Mouse (Mus musculus) forebrain, embryonic 10.5 days (tissue): ENCODE data around the gene Rbl1. TPM values are rescaled to one million over a fixed set of nuclear protein-coding genes. Genes with fewer than 3 reads are reported as not detected.
"Not testable (repeated sequence)": the region's sequence is repeated elsewhere in the genome, so short reads cannot be mapped to it uniquely, and the experiment has no call there.

Experiments used
- DNase-seq: peaks from one replicate; pipeline ENCODE4 v3.0.0-alpha.2; 2017; ENCODE audit warnings: low spot score; ENCODE audit errors: extremely low spot score
- H3K27ac ChIP-seq: fragments of 300-500 bp; sonication (generic); 2 replicates; pipeline ENCODE4 v1.5.1; 2016; ENCODE audit warnings: mild to moderate bottlenecking
- H3K27me3 ChIP-seq: fragments of 300-500 bp; sonication (generic); 2 replicates; pipeline ENCODE4 v1.6.1; 2016; ENCODE audit warnings: mild to moderate bottlenecking; ENCODE audit not compliant: poor library complexity, severe bottlenecking
- H3K36me3 ChIP-seq: fragments of 300-500 bp; sonication (generic); replicated peaks from 2 replicates; pipeline ENCODE4 v1.6.1; 2016; ENCODE audit warnings: mild to moderate bottlenecking, moderate library complexity
- H3K4me1 ChIP-seq: fragments of 300-500 bp; sonication (generic); 2 replicates; pipeline ENCODE4 v1.6.1; 2016
- H3K4me3 ChIP-seq: fragments of 300-500 bp; sonication (generic); 2 replicates; pipeline ENCODE4 v1.5.1; 2016; ENCODE audit warnings: mild to moderate bottlenecking, moderate library complexity
- H3K9me3 ChIP-seq: fragments of 300-500 bp; sonication (generic); 2 replicates; pipeline ENCODE4 v1.6.1; 2016; ENCODE audit warnings: mild to moderate bottlenecking, moderate library complexity
- WGBS: fragments of 180-500 bp; shearing (Covaris S2); methylation state at CpG from one replicate; pipeline ENCODE4 v1.1.7; 2016; 5-methylcytosine and 5-hydroxymethylcytosine counted together
- polyA plus RNA-seq: library from polyadenylated mRNA; unstranded; fragments of >200 nt; fragmentation: Nextera tagmentation; extraction: Ambion mirVana; gene quantifications from 2 replicates; pipeline ENCODE4 v1.2.1, GENCODE M21; 2016

Gene Rbl1
- polyA plus RNA-seq, 1 experiment from 2014 or later = 30.5 TPM

- Histone ChIP-seq H3K36me3 (peaks cover 84% of the 10 kb centered on the region), H3K4me1 (peaks cover 15% of the 10 kb centered on the region), H3K9me3 (peaks cover 10% of the 10 kb centered on the region; the same call in 1 of the 2 replicates)
- 97% methylated on average over 11 of the region's 11 CpGs for WGBS
- DNase-seq, H3K27ac ChIP-seq, H3K27me3 ChIP-seq, H3K4me3 ChIP-seq: not testable (repeated sequence)
Observed at GRCm38 (mm10) chr2:157198405-157198804, 5.9 kb downstream of the Rbl1 start.

GRCm38 (mm10) chr2:157190651-157191050 lies 13.7 kb downstream of the Rbl1 start:
- Histone ChIP-seq H3K36me3 (peaks cover 100% of the 10 kb centered on the region), H3K4me1 (no peaks in the 10 kb centered on the region), H3K27ac (no peak overlapping the region), H3K27me3 (no peaks in the 10 kb centered on the region), H3K9me3 (no peaks in the 10 kb centered on the region), H3K4me3 (no peak overlapping the region)
- DNase-seq = no peak
- 91% methylated on average over 4 of the region's 4 CpGs for WGBS

- no peak for DNase-seq
- Histone ChIP-seq H3K36me3 (peaks cover 99% of the 10 kb centered on the region), H3K4me3 (no peak overlapping the region), H3K9me3 (no peaks in the 10 kb centered on the region), H3K27ac (no peak overlapping the region), H3K4me1 (no peaks in the 10 kb centered on the region), H3K27me3 (no peaks in the 10 kb centered on the region)
- 95% methylated on average over 4 of the region's 4 CpGs for WGBS
Observed at GRCm38 (mm10) chr2:157187223-157187622, 17.1 kb downstream of the Rbl1 start.

GRCm38 (mm10) chr2:157186504-157186903 lies 17.8 kb downstream of the Rbl1 start:
- WGBS = 70% methylated on average over 5 of the region's 5 CpGs
- Histone ChIP-seq H3K27me3 (no peaks in the 10 kb centered on the region), H3K36me3 (peaks cover 99% of the 10 kb centered on the region), H3K27ac (no peak overlapping the region), H3K9me3 (no peaks in the 10 kb centered on the region), H3K4me3 (no peak overlapping the region), H3K4me1 (no peaks in the 10 kb centered on the region)
- no peak for DNase-seq

- peaks cover 97% of the 10 kb centered on the region for H3K36me3 ChIP-seq
Observed at GRCm38 (mm10) chr2:157185022-157185660, 19.2 kb downstream of the Rbl1 start.

GRCm38 (mm10) chr2:157178167-157178566 lies 26.2 kb downstream of the Rbl1 start:
- DNase-seq = no peak
- WGBS = 89% methylated on average over 6 of the region's 6 CpGs
- H3K27ac ChIP-seq = no peak overlapping the region
- no peaks in the 10 kb centered on the region for H3K9me3 ChIP-seq
- no peak overlapping the region for H3K4me3 ChIP-seq
- no peaks in the 10 kb centered on the region for H3K27me3 ChIP-seq
- no peaks in the 10 kb centered on the region for H3K4me1 ChIP-seq
- H3K36me3 ChIP-seq = peaks cover 90% of the 10 kb centered on the region

More at GRCm38 (mm10) chr2:157185022-157185660, 19.2 kb downstream of the Rbl1 start:
- H3K27me3 ChIP-seq = no peaks in the 10 kb centered on the region
- H3K4me3 ChIP-seq = no peak overlapping the region
- WGBS = 92% methylated on average over 13 of the region's 13 CpGs
- no peak for DNase-seq
- no peaks in the 10 kb centered on the region for H3K9me3 ChIP-seq
- H3K27ac ChIP-seq = no peak overlapping the region
- H3K4me1 ChIP-seq = no peaks in the 10 kb centered on the region

GRCm38 (mm10) chr2:157176248-157176647 lies 28.1 kb downstream of the Rbl1 start:
- H3K36me3 ChIP-seq = peaks cover 90% of the 10 kb centered on the region
- 94% methylated on average over 3 of the region's 3 CpGs for WGBS
- no peak for DNase-seq
- H3K27ac ChIP-seq = no peak overlapping the region
- no peak overlapping the region for H3K4me3 ChIP-seq
- H3K4me1 ChIP-seq = 0 out of 2 replicates have a peak, but pooled peaks cover 2% of the 10 kb centered on the region
- H3K27me3 ChIP-seq = no peaks in the 10 kb centered on the region
- no peaks in the 10 kb centered on the region for H3K9me3 ChIP-seq

GRCm38 (mm10) chr2:157174416-157174815 lies 29.9 kb downstream of the Rbl1 start:
- Histone ChIP-seq H3K4me3 (no peak overlapping the region), H3K4me1 (peaks cover 19% of the 10 kb centered on the region), H3K9me3 (no peaks in the 10 kb centered on the region), H3K36me3 (peaks cover 86% of the 10 kb centered on the region), H3K27ac (no peak overlapping the region), H3K27me3 (no peaks in the 10 kb centered on the region)
- WGBS = 75% methylated on average over 5 of the region's 5 CpGs
- no peak for DNase-seq

GRCm38 (mm10) chr2:157173555-157173954 lies 30.8 kb downstream of the Rbl1 start:
- Histone ChIP-seq H3K27ac (no peak overlapping the region), H3K36me3 (peaks cover 90% of the 10 kb centered on the region), H3K9me3 (no peaks in the 10 kb centered on the region), H3K4me1 (peaks cover 19% of the 10 kb centered on the region), H3K4me3 (no peak overlapping the region), H3K27me3 (no peaks in the 10 kb centered on the region)
- 92% methylated on average over 6 of the region's 6 CpGs for WGBS
- DNase-seq = no peak

GRCm38 (mm10) chr2:157172984-157173383 lies 31.4 kb downstream of the Rbl1 start:
- peaks cover 19% of the 10 kb centered on the region for H3K4me1 ChIP-seq
- WGBS = 96% methylated on average over 6 of the region's 6 CpGs
- no peaks in the 10 kb centered on the region for H3K27me3 ChIP-seq
- H3K36me3 ChIP-seq = peaks cover 88% of the 10 kb centered on the region
- H3K27ac ChIP-seq = no peak overlapping the region
- no peak for DNase-seq
- H3K9me3 ChIP-seq = no peaks in the 10 kb centered on the region
- H3K4me3 ChIP-seq = no peak overlapping the region

- Histone ChIP-seq H3K9me3 (no peaks in the 10 kb centered on the region), H3K4me1 (peaks cover 19% of the 10 kb centered on the region), H3K27me3 (no peaks in the 10 kb centered on the region), H3K4me3 (no peak overlapping the region), H3K36me3 (peaks cover 88% of the 10 kb centered on the region), H3K27ac (peak overlapping the region; percentile 66)
- WGBS = 66% methylated on average over 6 of the region's 6 CpGs
- no peak for DNase-seq
Observed at GRCm38 (mm10) chr2:157170626-157171025, 33.7 kb downstream of the Rbl1 start.

GRCm38 (mm10) chr2:157170166-157170565 lies 34.2 kb downstream of the Rbl1 start:
- peak overlapping the region; percentile 66 for H3K27ac ChIP-seq
- no peaks in the 10 kb centered on the region for H3K27me3 ChIP-seq
- H3K36me3 ChIP-seq = peaks cover 86% of the 10 kb centered on the region
- WGBS = 35% methylated on average over 5 of the region's 5 CpGs
- peak; percentile 39 for DNase-seq
- peaks cover 19% of the 10 kb centered on the region for H3K4me1 ChIP-seq
- no peaks in the 10 kb centered on the region for H3K9me3 ChIP-seq
- no peak overlapping the region for H3K4me3 ChIP-seq

GRCm38 (mm10) chr2:157166371-157167080 lies 37.8 kb downstream of the Rbl1 start:
- Histone ChIP-seq H3K27me3 (no peaks in the 10 kb centered on the region), H3K9me3 (no peaks in the 10 kb centered on the region), H3K4me3 (no peak overlapping the region), H3K36me3 (peaks cover 86% of the 10 kb centered on the region), H3K4me1 (peaks cover 19% of the 10 kb centered on the region), H3K27ac (no peak overlapping the region)
- 95% methylated on average over 12 of the region's 12 CpGs for WGBS
- DNase-seq = no peak
